Mouse (Mus musculus): ENCODE measurements around the gene Slc39a13.
"Not testable (repeated sequence)": the region's sequence is repeated elsewhere in the genome, so short reads cannot be mapped to it uniquely, and the experiment has no call there.

Gene Slc39a13

DNA sequence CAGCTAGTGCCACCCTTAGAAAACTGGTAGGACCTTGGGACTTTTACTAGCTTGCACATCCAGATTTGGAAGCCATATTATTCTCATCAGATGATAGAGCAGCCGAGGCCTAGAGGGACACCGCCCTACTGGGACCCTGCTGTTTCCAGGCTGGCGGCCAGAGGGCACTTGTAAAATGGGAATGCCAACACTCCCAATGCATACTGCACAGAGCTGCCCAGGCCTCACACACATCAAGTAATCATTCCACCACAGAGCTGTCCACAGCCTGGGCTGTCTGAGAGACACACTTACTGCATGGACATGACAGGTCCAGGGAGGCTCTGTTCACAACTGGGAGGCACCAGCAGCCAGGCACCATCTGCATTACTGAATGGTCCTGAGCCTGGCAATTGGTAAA, 3.8 kb downstream of the Slc39a13 start:
- DNase-seq (ENCODE audit: low read depth in 1 of 2, low spot score in 2 of 2), result no peak

DNA sequence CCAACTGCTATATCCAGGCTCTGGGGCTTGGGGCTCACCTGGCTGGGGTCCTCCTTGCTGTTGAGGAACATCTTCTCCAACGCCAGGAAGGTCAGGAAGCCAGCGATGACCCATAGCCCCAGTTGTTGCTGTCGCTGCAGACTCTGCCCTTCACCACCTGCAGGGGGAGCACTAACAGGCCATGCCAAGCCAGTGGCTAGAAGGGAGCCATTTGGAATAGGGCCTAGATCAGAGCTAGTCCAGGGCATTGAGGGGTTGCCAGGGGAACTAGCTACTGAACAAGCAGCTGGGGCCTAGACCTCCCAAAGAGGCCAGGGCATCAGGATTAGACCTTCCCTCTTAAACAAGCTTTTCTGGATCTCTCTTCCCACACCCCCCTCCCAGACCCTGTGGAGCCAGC, 4.7 kb downstream of the Slc39a13 start:
- peak in 1 of 2 experiments; percentile 50 for DNase-seq (ENCODE audit: low read depth in 1 of 2, low spot score in 2 of 2)

DNA sequence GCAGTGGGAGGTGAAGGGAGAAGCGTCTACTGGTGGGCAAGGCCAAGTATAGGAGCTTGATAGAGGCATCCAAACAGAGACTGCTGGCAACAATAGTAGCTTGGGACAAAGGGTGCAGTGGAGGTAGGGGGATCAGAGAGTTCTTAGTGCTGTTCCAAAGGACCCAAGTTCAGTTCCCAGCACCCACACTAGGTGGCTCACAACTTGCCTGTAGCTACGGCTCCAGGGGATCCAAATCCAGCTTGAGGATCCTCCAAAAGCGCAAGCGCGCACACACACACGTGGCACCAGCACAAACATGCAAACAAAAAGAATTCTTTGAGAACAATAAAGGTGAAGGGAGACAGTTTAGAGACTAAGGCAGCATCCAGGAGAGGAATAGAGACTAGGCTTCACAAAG, 6.0 kb downstream of the Slc39a13 start:
- DNase-seq (ENCODE audit: low read depth in 1 of 2, low spot score in 2 of 2), result no peak

DNA sequence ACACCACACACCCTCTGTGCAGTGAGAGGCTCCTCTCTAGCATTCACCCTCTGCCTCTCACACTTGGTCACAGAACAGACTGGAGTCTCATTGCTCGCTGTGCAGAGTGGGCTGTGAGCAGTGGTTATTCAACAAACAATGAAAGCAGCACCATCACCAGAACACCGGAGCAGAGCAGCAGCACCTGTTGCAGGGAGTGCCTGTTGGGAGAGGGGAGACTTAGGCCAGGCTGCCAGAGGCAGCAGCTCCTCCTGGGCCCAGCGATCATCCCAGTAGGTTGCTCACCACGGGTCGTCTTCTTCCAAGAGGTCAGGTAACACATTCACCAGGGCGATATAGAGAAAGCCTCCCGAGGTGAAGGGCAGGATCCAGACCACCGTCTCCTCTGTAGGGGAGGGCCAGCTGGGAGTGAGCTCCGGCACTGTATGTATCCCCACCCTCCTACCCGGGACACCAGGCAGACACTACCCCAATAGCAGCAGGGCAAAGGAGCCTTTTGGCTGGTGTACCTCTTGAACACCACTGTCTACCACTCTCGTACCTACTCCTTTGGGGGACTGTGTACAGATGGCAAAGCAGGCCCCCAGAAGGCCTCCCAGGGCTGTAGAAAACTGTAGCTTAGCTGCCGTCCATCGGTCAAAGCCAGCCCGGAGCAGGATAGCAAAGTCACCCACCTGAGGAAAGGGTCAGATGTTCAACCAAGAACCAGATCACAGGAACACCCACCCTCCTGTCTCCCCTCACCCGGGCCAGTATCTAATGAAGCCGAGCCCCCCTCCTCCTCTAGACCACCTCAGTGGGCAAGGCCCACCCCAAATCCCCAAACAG, 7.2 kb downstream of the Slc39a13 start:
- no peak for DNase-seq (ENCODE audit: low read depth in 1 of 2, low spot score in 2 of 2)

DNA sequence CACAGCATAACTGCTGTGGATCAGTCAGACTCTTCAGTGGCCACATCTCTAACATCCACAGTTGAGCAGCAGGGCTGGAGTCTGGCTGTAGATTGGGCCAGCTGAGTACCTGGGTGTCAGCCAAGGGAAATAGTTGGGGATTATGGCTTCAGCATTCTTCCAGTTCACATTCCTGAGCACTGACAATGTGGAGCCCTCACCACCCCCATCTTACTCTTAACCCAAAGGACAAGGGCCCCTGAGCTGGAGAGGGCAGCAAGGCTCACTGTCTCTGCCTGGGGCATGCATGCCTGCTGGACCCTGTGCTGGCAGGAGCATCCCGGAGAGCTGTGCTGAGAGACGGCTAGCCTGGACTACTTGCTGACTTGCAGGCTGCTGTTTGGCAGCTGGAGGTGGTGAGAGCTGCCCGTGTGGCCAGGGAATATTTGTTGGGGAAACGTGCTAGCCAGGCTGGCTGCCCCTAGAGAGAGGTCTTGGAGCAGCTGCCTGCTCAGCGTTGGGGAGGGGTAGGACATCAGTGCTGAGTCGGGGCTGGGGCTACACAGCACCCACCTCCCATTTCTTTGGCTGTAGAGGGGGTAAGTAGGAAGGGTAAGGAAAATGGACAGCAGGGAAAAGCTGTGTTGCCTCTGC, 8.3 kb downstream of the Slc39a13 start:
- DNase-seq (ENCODE audit: low read depth in 1 of 2, low spot score in 2 of 2), result no peak

DNA sequence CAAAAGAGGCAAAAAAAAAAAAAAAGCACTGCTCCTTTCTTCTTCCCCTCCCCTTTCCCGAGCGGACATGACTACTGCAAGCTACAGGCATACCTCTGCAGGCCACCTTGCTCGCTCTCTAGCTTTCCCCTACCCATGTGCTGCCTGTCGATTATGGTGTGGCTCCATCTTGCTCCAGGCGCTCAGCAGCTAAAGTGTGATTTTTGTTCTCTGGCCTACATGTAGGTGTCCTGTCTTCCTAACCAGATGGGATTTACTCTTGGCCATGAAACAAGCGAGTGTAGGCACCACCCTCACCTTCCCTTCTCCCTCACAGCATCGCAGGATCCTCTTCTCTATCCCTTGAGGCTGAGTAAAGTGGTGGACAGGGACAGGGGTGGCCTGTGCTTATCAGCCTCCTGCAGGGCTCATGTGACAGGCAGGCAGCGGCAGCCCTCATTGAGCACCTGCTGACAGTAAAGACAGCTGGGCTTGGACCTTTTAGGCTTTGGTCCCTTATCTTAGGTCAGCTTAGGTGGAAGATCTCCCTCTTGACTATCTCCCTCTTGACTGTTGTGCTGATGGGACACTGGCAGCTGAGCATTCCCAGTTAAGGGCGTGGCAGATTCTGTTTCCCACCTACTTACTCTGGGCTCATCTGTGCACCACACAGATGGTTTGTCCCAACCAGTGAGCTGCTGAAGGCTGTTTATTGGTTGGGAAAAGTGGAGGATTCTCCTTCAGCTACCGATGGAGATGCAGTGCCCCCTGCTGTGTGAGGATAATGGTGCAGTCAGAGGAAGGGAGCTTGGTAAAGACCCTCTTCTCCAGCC, 9.5 kb downstream of the Slc39a13 start:
- no peak for DNase-seq (ENCODE audit: low read depth in 1 of 2, low spot score in 2 of 2)

DNA sequence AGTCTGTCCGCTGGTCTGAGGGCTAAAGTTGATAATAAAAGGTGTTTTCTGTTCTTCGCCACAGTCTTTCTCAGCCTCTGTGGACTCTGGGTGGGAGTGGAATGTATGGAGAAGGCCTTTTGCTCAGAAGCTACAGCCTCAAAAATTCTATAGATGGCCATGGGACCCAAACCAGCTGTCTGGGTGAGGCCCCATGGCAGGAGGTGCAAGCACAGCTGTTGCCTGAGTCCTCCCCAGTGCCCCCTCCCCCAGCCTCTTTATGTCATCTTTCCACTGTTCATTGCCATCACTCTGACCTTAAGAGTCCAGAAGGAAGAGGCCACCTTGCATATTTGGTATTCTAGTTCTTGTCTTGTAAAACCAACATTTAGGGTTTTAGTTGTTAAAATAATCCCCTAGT, 10.8 kb downstream of the Slc39a13 start:
- DNase-seq (ENCODE audit: low read depth in 1 of 2, low spot score in 2 of 2), result no peak

DNA sequence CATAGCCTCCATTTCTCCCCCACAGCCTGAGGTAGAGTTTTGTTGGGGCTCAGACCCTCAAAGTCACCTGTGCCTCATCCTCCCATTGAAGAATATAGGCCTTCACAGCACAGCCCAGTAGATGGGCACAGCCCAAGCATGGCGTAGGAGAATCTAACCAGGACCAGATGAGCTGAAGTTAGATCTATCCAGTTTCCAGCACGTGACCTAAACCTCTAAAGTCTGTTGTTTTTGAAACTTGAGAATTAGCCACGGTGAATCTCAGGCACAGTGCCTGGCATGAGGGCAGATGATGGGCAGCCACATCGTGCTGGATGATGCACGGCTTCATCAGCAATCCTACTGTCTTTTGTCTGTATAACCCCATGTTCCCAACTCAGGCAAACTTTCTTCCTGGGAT, 11.8 kb downstream of the Slc39a13 start:
- DNase-seq (ENCODE audit: low read depth in 1 of 2, low spot score in 2 of 2), result no peak

DNA sequence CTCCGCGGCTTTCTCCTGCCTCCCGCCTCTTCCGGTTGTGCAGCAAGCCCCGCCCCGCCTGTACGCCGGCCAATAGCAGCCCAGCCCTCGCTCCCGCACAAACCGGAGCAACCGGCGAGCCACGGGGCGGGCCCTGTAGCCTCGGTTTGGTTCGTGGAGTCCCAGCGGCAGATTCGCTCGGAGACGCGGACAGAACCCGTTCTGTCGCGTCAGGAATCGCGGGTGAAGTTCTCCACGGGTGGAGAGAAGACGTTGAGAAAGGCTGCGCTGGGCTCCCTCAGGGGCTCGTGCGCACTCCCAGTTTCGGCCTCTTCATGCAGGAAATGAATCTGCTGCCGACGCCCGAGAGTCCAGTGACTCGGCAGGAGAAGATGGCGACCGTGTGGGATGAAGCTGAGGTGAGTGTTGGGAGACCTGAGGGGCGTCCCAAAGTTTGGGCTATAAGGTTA, 16.3 kb downstream of the Slc39a13 start, which contains the start of gene Psmc3:
TSS of gene Psmc3 (plus strand) at position 76 of the 449 bp plus-strand sequence.
- DNase-seq (ENCODE audit: low read depth in 1 of 2, low spot score in 2 of 2), result peak; percentile 82 to 87

DNA sequence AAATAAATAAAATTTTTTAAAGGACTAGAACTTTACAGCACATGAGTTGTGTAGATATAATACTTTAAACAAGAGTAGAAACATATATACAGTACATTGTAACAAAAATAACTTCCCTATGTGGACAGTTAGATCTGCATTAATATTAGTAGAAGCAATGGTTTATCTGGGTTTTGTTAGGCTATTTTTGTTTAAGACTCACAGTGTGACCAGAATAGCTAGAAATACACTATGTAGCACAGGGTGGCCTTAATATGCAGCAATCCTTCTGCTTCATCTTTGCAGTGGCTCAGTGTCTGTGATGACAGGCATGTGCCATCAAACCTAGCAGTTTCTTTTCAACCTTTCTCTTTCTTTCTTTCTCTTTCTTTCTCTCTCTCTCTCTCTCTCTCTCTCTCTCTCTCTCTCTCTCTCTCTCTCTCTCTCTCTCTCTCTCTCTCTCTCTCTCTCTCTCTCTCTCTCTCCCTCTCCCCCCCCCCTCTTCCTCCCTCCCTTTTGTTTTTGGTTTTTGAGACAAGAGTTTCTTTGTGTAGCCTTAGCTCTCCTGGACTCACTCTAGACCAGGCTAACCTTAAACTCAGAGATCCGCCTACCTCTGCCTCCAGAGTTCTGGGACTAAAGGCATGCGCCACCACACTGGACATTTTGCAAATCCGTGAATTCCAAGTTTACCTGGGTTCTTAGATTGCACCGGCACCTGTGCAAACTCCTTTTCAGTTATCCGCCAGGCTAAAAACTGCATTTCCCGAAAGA, 16.9 kb downstream of the Slc39a13 start:
- no peak for DNase-seq (ENCODE audit: low read depth in 1 of 2, low spot score in 2 of 2)

DNA sequence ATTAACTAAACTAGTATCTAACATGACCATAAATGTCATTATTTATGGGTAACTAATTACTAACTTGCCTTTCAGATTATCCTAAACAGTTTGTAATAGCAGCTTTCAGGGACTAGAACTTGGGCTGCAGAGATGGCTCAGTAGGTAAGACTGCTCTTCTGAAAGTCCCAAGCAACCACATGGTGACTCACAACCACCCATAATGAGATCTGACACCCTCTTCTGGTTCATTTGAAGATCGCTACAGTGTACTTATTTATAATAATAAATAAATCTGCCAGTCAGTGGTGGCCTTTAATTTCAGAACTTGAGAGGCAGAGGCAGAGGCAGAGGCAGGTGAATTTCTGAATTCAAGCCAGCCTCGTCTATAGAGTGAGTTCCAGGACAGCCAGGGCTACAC, 17.5 kb downstream of the Slc39a13 start:
- DNase-seq (ENCODE audit: low read depth in 1 of 2, low spot score in 2 of 2), result no peak

DNA sequence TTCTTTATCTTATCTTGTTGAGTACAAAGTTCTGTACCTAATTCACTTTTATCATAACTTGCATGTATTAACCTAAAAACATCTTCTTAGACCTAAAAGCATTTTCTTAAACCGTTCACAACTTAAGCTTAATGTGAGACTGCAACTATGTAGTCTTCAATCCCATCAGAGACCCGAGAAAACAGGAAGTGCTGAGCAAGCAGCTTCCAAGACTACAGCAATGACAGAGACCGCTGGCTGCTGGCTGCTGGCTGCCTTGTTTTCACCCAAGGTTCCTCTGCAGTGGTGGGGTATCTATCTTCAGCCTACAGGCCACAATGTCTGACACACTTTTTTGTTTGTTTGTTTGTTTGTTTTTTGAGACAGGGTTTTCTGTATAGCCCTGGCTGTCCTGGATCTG, 18.3 kb downstream of the Slc39a13 start:
- no peak for DNase-seq (ENCODE audit: low read depth in 1 of 2, low spot score in 2 of 2)

DNA sequence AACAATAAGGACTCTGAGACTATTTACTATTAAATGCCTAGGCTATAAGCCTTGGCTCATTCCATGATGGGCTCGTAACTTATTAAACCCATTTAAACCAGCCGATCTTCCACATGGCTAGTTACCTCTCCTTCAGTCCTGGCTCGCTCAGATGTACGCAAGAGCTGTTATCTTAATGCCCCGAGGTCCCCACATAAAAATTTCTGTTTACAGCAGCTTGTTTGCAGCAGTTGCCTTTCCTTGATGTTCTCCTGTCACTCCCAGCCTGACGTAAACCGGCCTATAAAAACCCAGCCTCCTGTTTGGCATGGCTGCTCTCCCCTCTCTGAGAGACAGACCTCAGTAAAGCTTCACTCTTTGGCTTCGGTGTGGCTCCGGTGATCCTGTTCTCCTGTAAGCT, 22.9 kb downstream of the Slc39a13 start:
- DNase-seq (ENCODE audit: low read depth in 1 of 2, low spot score in 2 of 2), result no peak

DNA sequence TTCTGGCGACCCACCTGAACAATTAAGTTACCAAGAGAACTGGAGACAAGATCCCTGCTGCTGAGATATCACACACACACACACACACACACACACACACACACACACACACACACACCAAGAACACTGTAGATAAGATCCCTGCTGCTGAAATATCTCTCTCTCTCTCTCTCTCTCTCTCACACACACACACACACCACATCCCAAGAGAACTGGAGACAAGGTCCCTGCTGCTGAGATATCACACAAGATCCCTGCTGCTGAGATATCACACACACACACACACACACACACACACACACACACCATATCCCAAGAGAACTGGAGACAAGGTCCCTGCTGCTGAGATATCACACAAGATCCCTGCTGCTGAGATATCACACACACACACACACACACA, 24.4 kb downstream of the Slc39a13 start:
- DNase-seq (ENCODE audit: low read depth in 1 of 2, low spot score in 2 of 2), result not testable (repeated sequence)

DNA sequence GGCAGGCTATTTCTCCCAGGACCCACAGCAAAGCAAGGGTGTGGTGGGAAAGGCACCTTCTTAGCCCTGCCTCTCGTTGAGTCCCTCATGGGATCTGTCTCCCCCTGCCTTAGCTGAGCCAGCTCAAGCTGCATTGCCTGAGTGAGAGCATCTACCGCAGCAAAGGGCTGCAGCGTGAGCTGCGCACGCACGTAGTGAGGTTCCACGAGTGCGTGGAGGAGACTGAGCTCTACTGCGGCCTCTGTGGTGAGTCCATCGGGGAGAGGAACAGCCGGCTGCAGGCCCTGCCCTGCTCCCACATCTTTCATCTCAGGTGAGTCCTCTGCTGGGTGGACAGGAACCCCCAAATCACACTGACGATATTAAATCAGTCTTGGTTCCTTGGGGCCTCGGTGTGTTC, 25.5 kb downstream of the Slc39a13 start:
- DNase-seq (ENCODE audit: low read depth in 1 of 2, low spot score in 2 of 2), result no peak

DNA sequence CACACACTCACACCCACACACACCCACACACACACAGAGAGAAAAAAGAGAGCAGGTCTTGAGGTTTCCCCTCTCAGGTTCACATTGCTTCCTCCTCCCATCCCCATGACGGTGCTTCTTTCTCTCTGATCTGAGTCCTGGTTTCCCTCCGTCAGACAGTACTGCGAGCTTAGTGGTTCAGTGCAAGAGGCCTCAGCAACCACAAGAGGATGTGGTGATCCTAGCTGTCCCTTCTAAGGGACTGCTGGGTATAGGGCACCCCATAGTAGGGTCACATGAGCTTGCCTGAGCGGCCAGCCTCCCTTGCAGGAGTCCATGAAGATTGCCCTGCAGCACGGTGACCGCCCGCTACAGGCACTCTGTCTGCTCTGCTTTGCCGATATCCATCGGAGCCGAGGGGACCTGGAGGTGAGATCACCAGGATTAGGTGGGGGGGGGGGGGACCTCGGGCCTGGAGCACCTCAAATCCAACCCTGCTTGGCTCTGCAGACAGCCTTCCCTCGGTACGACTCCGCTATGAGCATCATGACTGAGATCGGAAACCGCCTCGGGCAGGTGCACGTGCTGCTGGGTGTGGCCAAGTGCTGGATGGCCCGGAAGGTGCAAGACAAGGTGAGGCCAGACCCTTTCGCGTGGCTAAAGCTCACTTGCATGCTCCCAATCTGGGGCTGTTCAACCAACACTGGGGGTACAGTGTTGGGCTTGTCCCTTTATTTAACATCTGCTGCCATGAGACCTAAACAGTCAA, 27.4 kb downstream of the Slc39a13 start:
- no peak for DNase-seq (ENCODE audit: low read depth in 1 of 2, low spot score in 2 of 2)

DNA sequence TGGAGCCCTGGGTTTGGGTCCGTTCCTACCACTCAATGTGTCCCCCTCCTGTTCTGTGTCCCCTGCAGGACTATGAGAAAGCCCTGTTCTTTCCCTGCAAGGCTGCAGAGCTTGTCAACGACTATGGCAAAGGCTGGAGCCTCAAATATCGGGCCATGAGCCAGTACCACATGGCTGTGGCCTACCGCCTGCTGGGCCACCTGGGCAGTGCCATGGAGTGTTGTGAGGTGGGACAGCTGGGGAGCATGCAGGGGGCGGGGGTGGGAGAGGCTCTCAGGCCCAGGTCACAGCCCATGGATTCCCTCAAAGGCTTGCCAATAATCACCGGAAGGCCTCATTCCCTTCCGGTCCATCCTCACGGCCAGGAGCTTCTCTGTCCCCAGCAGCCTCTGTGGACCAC, 28.4 kb downstream of the Slc39a13 start:
- no peak for DNase-seq (ENCODE audit: low read depth in 1 of 2, low spot score in 2 of 2)

DNA sequence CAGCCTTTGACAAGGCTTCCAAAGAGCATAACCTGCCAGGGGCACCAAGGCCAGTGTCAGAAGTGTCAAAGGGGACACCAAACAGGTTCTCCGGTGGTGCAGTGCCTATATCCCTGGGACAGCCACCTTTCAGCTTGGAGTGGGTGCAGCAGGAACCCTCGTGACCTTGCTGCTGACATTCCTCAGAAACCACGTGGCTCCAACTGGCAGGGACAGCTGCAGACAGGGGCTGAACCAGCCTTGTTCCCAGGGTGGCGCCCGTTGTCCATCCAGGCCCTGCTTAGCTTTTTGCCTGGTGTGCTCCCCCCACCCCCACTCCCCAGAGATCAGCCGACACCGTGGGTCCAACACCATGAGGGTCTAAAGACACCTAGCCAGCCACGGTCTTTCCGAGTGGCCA, 34.8 kb downstream of the Slc39a13 start, which contains the start of gene Rapsn:
TSS of gene Rapsn (plus strand) at position 236 of the 400 bp plus-strand sequence.
- no peak for DNase-seq (ENCODE audit: low read depth in 1 of 2, low spot score in 2 of 2)

DNA sequence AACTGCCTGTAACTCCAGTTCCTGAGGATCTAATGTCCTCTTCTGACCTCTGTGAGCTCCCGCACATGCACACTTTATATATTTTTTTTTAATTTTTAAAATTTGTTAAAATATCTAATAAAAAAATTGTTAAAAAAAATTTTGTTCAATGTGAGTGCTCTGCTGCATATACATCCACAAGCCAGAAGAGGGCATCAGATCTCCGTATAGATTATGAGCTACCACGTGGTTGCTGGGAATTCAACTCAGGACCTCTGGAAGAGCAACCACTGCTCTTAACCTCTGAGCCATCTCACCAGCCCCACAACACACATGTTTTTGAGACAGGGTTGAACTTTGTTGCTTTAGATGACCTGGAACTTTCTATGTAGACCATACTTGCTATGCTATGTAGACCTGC, 37.2 kb downstream of the Slc39a13 start:
- no peak for DNase-seq (ENCODE audit: low read depth in 1 of 2, low spot score in 2 of 2)

DNA sequence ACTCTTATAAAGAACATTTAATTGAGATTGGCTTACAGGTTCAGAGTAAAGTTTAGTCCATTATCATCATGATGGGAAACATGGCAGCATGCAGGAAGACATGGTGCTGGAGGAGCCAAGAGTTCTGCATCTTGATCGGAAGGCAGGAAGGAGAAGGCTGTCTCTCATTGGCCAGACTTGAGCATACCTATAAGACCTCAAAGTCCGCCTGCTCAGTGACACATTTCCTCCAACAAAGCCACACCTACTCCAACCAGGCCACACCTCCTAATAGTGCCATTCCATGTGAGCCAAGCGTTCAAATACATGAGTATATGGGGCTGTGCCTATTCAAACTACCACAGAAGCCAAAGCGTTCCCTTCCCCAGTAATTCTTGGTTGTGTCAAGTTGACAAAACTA, 39.0 kb downstream of the Slc39a13 start:
- no peak for DNase-seq (ENCODE audit: low read depth in 1 of 2, low spot score in 2 of 2)

Data from monocyte, adult 2 months (primary cell).